Mouse (Mus musculus): ENCODE results near the gene Mthfsd. TPM values are rescaled to one million over a fixed set of nuclear protein-coding genes. Genes with fewer than 3 reads are reported as not detected.

Gene Mthfsd
- total and polyA plus RNA-seq, 3 experiments: 46.1 to 62.6 TPM; not detected in 1

DNA sequence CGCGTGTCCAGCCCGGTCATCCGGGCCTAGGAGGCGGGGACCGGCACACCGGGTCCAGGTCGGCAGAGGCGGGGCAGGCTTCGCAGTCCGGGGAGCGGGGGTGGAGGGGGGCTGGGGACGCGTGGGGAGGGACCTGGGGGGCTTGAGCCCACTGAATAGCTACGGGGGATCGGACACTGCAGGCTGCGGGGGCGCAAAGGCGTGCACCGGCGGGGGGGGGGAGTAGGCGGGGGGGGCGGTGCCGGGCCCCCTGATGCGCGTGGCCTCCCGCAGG is 24.3 kb downstream of the Mthfsd start:
- no peak overlapping the region for H3K9ac ChIP-seq (ENCODE audit: control insufficient read depth, low read depth, low read length, poor library complexity, severe bottlenecking)
- H3K79me2 ChIP-seq (ENCODE audit: control insufficient read depth, insufficient read depth, low read length, poor library complexity): no peaks in the 10 kb centered on the region
- no peaks in the 10 kb centered on the region for H3K9me3 ChIP-seq (replicated peaks; ENCODE audit: insufficient read depth, low read length)
- H3K4me1 ChIP-seq (ENCODE audit: control insufficient read depth in 1 of 2, insufficient read depth in 2 of 2, low read length in 2 of 2): no peaks in the 10 kb centered on the region
- DNase-seq (ENCODE audit: low read depth, low spot score): no peak
- no peaks in the 10 kb centered on the region for H3K27me3 ChIP-seq (ENCODE audit: control insufficient read depth in 1 of 2, insufficient read depth in 2 of 2, low read length in 2 of 2)
- H3K27ac ChIP-seq (ENCODE audit: control insufficient read depth, low read depth, low read length): no peak overlapping the region
- no peaks in the 10 kb centered on the region for H3K36me3 ChIP-seq (ENCODE audit: control insufficient read depth in 1 of 2, insufficient read depth in 2 of 2, low read length in 2 of 2)
- H3K4me3 ChIP-seq (ENCODE audit: control insufficient read depth in 1 of 2, insufficient read depth in 1 of 2, low read depth in 2 of 2, low read length in 2 of 2): no peak overlapping the region
- TF ChIP-seq EP300 (IDR thresholded peaks at IDR 0.05; ENCODE audit: low read depth in 1 of 2, low read length in 2 of 2) (no peak), POLR2AphosphoS5 (IDR thresholded peaks at IDR 0.05; ENCODE audit: borderline replicate concordance, low read depth, low read length) (no peak), SIN3A (IDR thresholded peaks at IDR 0.05; ENCODE audit: low read length) (no peak), RCOR1 (IDR thresholded peaks at IDR 0.05; ENCODE audit: low read depth, low read length) (no peak), CHD1 (IDR thresholded peaks at IDR 0.05; ENCODE audit: low read depth, low read length) (no peak), ZNF384 (IDR thresholded peaks at IDR 0.05; ENCODE audit: low read depth, low read length) (no peak), ZMIZ1 (IDR thresholded peaks at IDR 0.05; ENCODE audit: low read depth, low read length) (no peak), NRF1 (IDR thresholded peaks at IDR 0.05; ENCODE audit: insufficient read depth, low read depth, low read length, poor library complexity, severe bottlenecking) (no peak), NELFE (IDR thresholded peaks at IDR 0.05; ENCODE audit: low read depth, low read length) (no peak), BHLHE40 (IDR thresholded peaks at IDR 0.05; ENCODE audit: borderline replicate concordance, low read depth, low read length) (no peak), MEF2A (IDR thresholded peaks at IDR 0.05; ENCODE audit: extremely low read depth, insufficient replicate concordance, low read depth, low read length, poor library complexity, severe bottlenecking) (no peak), MAZ (IDR thresholded peaks at IDR 0.05; ENCODE audit: low read depth, low read length) (no peak), USF1 (IDR thresholded peaks at IDR 0.05; ENCODE audit: low read depth, low read length) (no peak), POLR2A (IDR thresholded peaks at IDR 0.05; ENCODE audit: control insufficient read depth in 1 of 2, insufficient read depth in 1 of 2, low read depth in 1 of 2, low read length in 2 of 2, poor library complexity in 1 of 2) (no peak), CHD2 (IDR thresholded peaks at IDR 0.05; ENCODE audit: low read length) (no peak), MYB (IDR thresholded peaks at IDR 0.05; ENCODE audit: low read depth, low read length) (no peak), UBTF (IDR thresholded peaks at IDR 0.05; ENCODE audit: borderline replicate concordance, insufficient read depth, low read depth, low read length) (no peak)

DNA sequence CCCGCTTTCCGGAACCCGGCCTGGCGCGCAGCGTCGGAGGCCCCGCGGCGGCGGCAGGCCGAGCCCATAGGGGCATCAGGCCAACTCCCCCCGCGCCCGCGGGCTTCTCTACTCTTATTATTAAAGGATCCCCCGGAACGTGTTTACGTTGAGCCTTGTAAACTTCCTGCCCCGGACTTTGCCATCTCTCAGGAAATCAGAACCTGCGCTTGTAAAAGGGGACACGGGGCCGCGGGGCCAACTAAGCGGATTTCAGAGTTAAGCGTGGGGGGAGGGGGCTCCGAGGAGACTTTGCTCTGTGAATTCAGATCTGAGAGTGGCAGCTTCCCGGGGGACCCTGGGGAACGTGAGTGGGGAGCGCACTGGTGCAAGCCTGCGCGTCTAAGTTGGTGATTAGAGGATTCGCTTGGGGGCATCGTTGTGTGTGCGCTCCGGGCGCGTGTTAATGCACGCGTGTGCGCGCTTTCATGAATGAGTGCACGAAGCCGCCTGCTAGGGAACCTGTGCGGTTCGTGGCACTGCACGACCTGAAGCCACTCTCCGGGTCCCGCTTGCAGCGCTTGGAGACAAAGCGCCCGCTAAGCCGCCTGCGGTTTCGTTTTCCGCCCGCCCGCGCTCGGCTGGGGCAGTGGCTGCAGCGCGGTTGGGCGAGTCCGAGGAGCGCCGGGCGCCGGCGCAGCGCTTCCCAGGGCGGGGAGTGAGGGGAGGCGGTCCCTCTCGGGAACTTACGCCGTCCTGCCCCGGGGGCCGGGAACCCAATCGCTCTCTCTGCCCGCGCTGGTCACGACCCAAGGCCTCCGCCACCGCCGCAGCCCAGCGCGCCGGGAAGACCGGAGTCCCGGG is 24.9 kb downstream of the Mthfsd start:
- Histone ChIP-seq H3K9ac (ENCODE audit: control insufficient read depth, low read depth, low read length, poor library complexity, severe bottlenecking) (no peak overlapping the region), H3K4me3 (ENCODE audit: control insufficient read depth in 1 of 2, insufficient read depth in 1 of 2, low read depth in 2 of 2, low read length in 2 of 2) (no peak overlapping the region)

More for the DNA sequence above, 24.9 kb downstream of the Mthfsd start:
- no peaks in the 10 kb centered on the region for H3K79me2 ChIP-seq (ENCODE audit: control insufficient read depth, insufficient read depth, low read length, poor library complexity)
- no peaks in the 10 kb centered on the region for H3K4me1 ChIP-seq (ENCODE audit: control insufficient read depth in 1 of 2, insufficient read depth in 2 of 2, low read length in 2 of 2)
- TF ChIP-seq ZNF384 (IDR thresholded peaks at IDR 0.05; ENCODE audit: low read depth, low read length): no peak
- TF ChIP-seq RCOR1 (IDR thresholded peaks at IDR 0.05; ENCODE audit: low read depth, low read length): no peak
- TF ChIP-seq POLR2AphosphoS2 (IDR thresholded peaks at IDR 0.05; ENCODE audit: low read length): no peak
- no peak for TF ChIP-seq USF1 (IDR thresholded peaks at IDR 0.05; ENCODE audit: low read depth, low read length)
- no peak for TF ChIP-seq ETS1 (IDR thresholded peaks at IDR 0.05; ENCODE audit: low read depth, low read length)
- no peak for TF ChIP-seq ZMIZ1 (IDR thresholded peaks at IDR 0.05; ENCODE audit: low read depth, low read length)
- no peak for TF ChIP-seq ZC3H11A (IDR thresholded peaks at IDR 0.05; ENCODE audit: low read depth, low read length)
- no peak for TF ChIP-seq ELF1 (IDR thresholded peaks at IDR 0.05; ENCODE audit: low read depth, low read length)
- TF ChIP-seq CHD2 (IDR thresholded peaks at IDR 0.05; ENCODE audit: low read length): no peak
- TF ChIP-seq MAFK (IDR thresholded peaks at IDR 0.05; ENCODE audit: borderline replicate concordance, low read depth, low read length): no peak
- TF ChIP-seq TBP (IDR thresholded peaks at IDR 0.05; ENCODE audit: low read depth, low read length): no peak
- TF ChIP-seq GABPA (IDR thresholded peaks at IDR 0.05; ENCODE audit: low read depth, low read length): no peak
- TF ChIP-seq HCFC1 (IDR thresholded peaks at IDR 0.05; ENCODE audit: low read depth, low read length): no peak
- TF ChIP-seq TCF12 (IDR thresholded peaks at IDR 0.05; ENCODE audit: low read depth, low read length): no peak
- no peak for TF ChIP-seq TAL1 (IDR thresholded peaks at IDR 0.05; ENCODE audit: low read length)
- no peak for TF ChIP-seq UBTF (IDR thresholded peaks at IDR 0.05; ENCODE audit: borderline replicate concordance, insufficient read depth, low read depth, low read length)
- no peak for TF ChIP-seq KAT2A (conservative IDR thresholded peaks at IDR 0.05; ENCODE audit: low read depth, low read length)
- TF ChIP-seq SIN3A (IDR thresholded peaks at IDR 0.05; ENCODE audit: low read length): no peak
- no peak for DNase-seq (ENCODE audit: low read depth, low spot score)
- no peaks in the 10 kb centered on the region for H3K36me3 ChIP-seq (ENCODE audit: control insufficient read depth in 1 of 2, insufficient read depth in 2 of 2, low read length in 2 of 2)
- no peak overlapping the region for H3K27ac ChIP-seq (ENCODE audit: control insufficient read depth, low read depth, low read length)
- H3K27me3 ChIP-seq (ENCODE audit: control insufficient read depth in 1 of 2, insufficient read depth in 2 of 2, low read length in 2 of 2): no peaks in the 10 kb centered on the region
- no peaks in the 10 kb centered on the region for H3K9me3 ChIP-seq (replicated peaks; ENCODE audit: insufficient read depth, low read length)

Measured in MEL (cell line).